Mouse (Mus musculus) CH12.LX (cell line): ENCODE data around the gene Fgfr2. TPM values are rescaled to one million over a fixed set of nuclear protein-coding genes. Genes with fewer than 3 reads are reported as not detected.
A peak's percentile ranks its signal among the peaks of the same experiment; 100 is the strongest.

Experiments
- DNase-seq: peaks from one replicate; pipeline ENCODE4 v3.0.0-alpha.2; 2013; ENCODE audit errors: extremely low read depth
- H3K27ac ChIP-seq: 2 replicates; pipeline ENCODE4 v1.5.1; 2012; ENCODE audit warnings: low read depth, mild to moderate bottlenecking, control low read depth, moderate library complexity; ENCODE audit not compliant: insufficient read depth
- H3K27me3 ChIP-seq: replicated peaks from 2 replicates; pipeline ENCODE3; 2012; ENCODE audit warnings: inconsistent platforms
- H3K36me3 ChIP-seq, 2 experiments: replicated peaks in 1 of 2; 2 replicates each; pipeline versions ENCODE3 to v1.6.1; 2012; ENCODE audit warnings: inconsistent platforms in 1 of 2, low read length in 1 of 2, mild to moderate bottlenecking in 1 of 2, mixed read lengths in 1 of 2, moderate library complexity in 1 of 2; ENCODE audit not compliant: control insufficient read depth in 1 of 2, insufficient read depth in 1 of 2
- H3K4me1 ChIP-seq, 2 experiments: 2 replicates each; pipeline ENCODE4 v1.6.1; 2012; ENCODE audit warnings: inconsistent platforms in 1 of 2, moderate library complexity in 1 of 2; ENCODE audit not compliant: insufficient read depth in 2 of 2, control insufficient read depth in 1 of 2
- H3K4me2 ChIP-seq: 2 replicates; pipeline ENCODE4 v1.6.1; 2012; ENCODE audit warnings: low read depth, mild to moderate bottlenecking, control low read depth; ENCODE audit not compliant: poor library complexity, insufficient read depth, severe bottlenecking
- H3K4me3 ChIP-seq, 3 experiments: fragments of 150-350 bp in 1 of 3; sonication (generic) in 1 of 3; replicated peaks in 1 of 3; 2 replicates each; pipeline versions ENCODE3 to v1.5.1; 2011 to 2012; ENCODE audit warnings: low read depth in 2 of 3, low read length in 2 of 3, mild to moderate bottlenecking in 2 of 3, moderate library complexity in 2 of 3, control low read depth in 1 of 3, improper control_type of control experiment in 1 of 3, inconsistent platforms in 1 of 3, mixed read lengths in 1 of 3; ENCODE audit not compliant: poor library complexity in 1 of 3
- H3K79me2 ChIP-seq: replicated peaks from 2 replicates; pipeline ENCODE4 v1.6.1; 2012; ENCODE audit warnings: mild to moderate bottlenecking, moderate library complexity; ENCODE audit not compliant: control insufficient read depth, poor library complexity, insufficient read depth, severe bottlenecking; ENCODE audit errors: extremely low read depth
- H3K9ac ChIP-seq: 2 replicates; pipeline ENCODE4 v1.6.1; 2012; ENCODE audit warnings: low read depth, mild to moderate bottlenecking, control low read depth, moderate library complexity; ENCODE audit not compliant: insufficient read depth
- H3K9me3 ChIP-seq: replicated peaks from 2 replicates; pipeline ENCODE3; 2012; ENCODE audit warnings: low read length, inconsistent platforms, mixed read lengths
- BHLHE40 ChIP-seq: IDR thresholded peaks from 2 replicates; pipeline ENCODE4 v1.6.1; 2011; ENCODE audit warnings: mild to moderate bottlenecking, low read depth, low read length, improper control_type of control experiment
- CTCF ChIP-seq, 2 experiments: IDR thresholded peaks in 1 of 2; conservative IDR thresholded peaks in 1 of 2; 2 replicates each; pipeline ENCODE4 v1.5.1; 2011 to 2012; ENCODE audit warnings: low read depth in 2 of 2, low read length in 2 of 2, improper control_type of control experiment in 1 of 2, inconsistent platforms in 1 of 2, mild to moderate bottlenecking in 1 of 2, moderate library complexity in 1 of 2
- ELF1 ChIP-seq: IDR thresholded peaks from 2 replicates; pipeline ENCODE4 v1.6.1; 2014; ENCODE audit warnings: low read depth, mild to moderate bottlenecking, inconsistent platforms, low read length, improper control_type of control experiment
- EP300 ChIP-seq: IDR thresholded peaks from 2 replicates; pipeline ENCODE4 v1.6.1; 2011; ENCODE audit warnings: low read length, improper control_type of control experiment
- ETS1 ChIP-seq: conservative IDR thresholded peaks from 2 replicates; pipeline ENCODE4 v1.6.1; 2012; ENCODE audit warnings: low read depth, mild to moderate bottlenecking, inconsistent platforms, low read length, improper control_type of control experiment, moderate library complexity
- HCFC1 ChIP-seq: IDR thresholded peaks from 2 replicates; pipeline ENCODE4 v1.6.1; 2012; ENCODE audit warnings: low read depth, mild to moderate bottlenecking, inconsistent platforms, low read length, improper control_type of control experiment
- IRF4 ChIP-seq: IDR thresholded peaks from 2 replicates; pipeline ENCODE4 v1.6.1; 2014; ENCODE audit warnings: low read depth, mild to moderate bottlenecking, inconsistent platforms, low read length, improper control_type of control experiment
- JUN ChIP-seq: IDR thresholded peaks from 2 replicates; pipeline ENCODE4 v1.6.1; 2011; ENCODE audit warnings: low read depth, mild to moderate bottlenecking, low read length, improper control_type of control experiment, moderate library complexity; ENCODE audit not compliant: insufficient read depth
- JUND ChIP-seq: conservative IDR thresholded peaks from 2 replicates; pipeline ENCODE4 v1.6.1; 2011; ENCODE audit warnings: low read depth, low read length, improper control_type of control experiment
- MAFK ChIP-seq: IDR thresholded peaks from 2 replicates; pipeline ENCODE4 v1.6.1; 2011; ENCODE audit warnings: low read length, improper control_type of control experiment; ENCODE audit not compliant: insufficient replicate concordance
- MAX ChIP-seq: IDR thresholded peaks from 2 replicates; pipeline ENCODE4 v1.6.1; 2011; ENCODE audit warnings: low read length, improper control_type of control experiment
- MAZ ChIP-seq: IDR thresholded peaks from 2 replicates; pipeline ENCODE4 v1.6.1; 2012; ENCODE audit warnings: low read depth, mild to moderate bottlenecking, inconsistent platforms, low read length, improper control_type of control experiment, moderate library complexity
- MEF2A ChIP-seq: IDR thresholded peaks from 2 replicates; pipeline ENCODE4 v1.6.1; 2014; ENCODE audit warnings: low read depth, mild to moderate bottlenecking, inconsistent platforms, low read length, improper control_type of control experiment, borderline replicate concordance
- MXI1 ChIP-seq: IDR thresholded peaks from 2 replicates; pipeline ENCODE4 v1.6.1; 2011; ENCODE audit warnings: mild to moderate bottlenecking, low read depth, low read length, improper control_type of control experiment
- MYC ChIP-seq: IDR thresholded peaks from 2 replicates; pipeline ENCODE4 v1.6.1; 2011; ENCODE audit warnings: low read depth, mild to moderate bottlenecking, improper control_type of control experiment, low read length
- NELFE ChIP-seq: IDR thresholded peaks from 2 replicates; pipeline ENCODE4 v1.6.1; 2011; ENCODE audit warnings: low read depth, low read length, improper control_type of control experiment
- PAX5 ChIP-seq: IDR thresholded peaks from 2 replicates; pipeline ENCODE4 v1.6.1; 2012; ENCODE audit warnings: low read length, inconsistent platforms, mixed read lengths
- POLR2AphosphoS2 ChIP-seq: IDR thresholded peaks from 2 replicates; pipeline ENCODE4 v1.6.1; 2011; ENCODE audit warnings: low read depth, low read length, improper control_type of control experiment
- RAD21 ChIP-seq: IDR thresholded peaks from 2 replicates; pipeline ENCODE4 v1.6.1; 2011; ENCODE audit warnings: low read depth, mild to moderate bottlenecking, low read length, improper control_type of control experiment, moderate library complexity
- SMC3 ChIP-seq: IDR thresholded peaks from 2 replicates; pipeline ENCODE4 v1.6.1; 2011; ENCODE audit warnings: low read depth, low read length, improper control_type of control experiment
- TBP ChIP-seq: conservative IDR thresholded peaks from 2 replicates; pipeline ENCODE4 v1.6.1; 2011; ENCODE audit warnings: low read depth, low read length, improper control_type of control experiment
- TCF12 ChIP-seq: IDR thresholded peaks from 2 replicates; pipeline ENCODE4 v1.6.1; 2014; ENCODE audit warnings: low read depth, mild to moderate bottlenecking, inconsistent platforms, low read length, improper control_type of control experiment
- USF1 ChIP-seq: IDR thresholded peaks from 2 replicates; pipeline ENCODE4 v1.6.1; 2014; ENCODE audit warnings: low read depth, mild to moderate bottlenecking, inconsistent platforms, low read length, improper control_type of control experiment
- ZC3H11A ChIP-seq: IDR thresholded peaks from 2 replicates; pipeline ENCODE4 v1.6.1; 2012; ENCODE audit warnings: low read depth, mild to moderate bottlenecking, inconsistent platforms, low read length, improper control_type of control experiment
- ZKSCAN1 ChIP-seq: IDR thresholded peaks from 2 replicates; pipeline ENCODE4 v1.6.1; 2012; ENCODE audit warnings: low read depth, inconsistent platforms, low read length, improper control_type of control experiment, borderline replicate concordance
- ZMIZ1 ChIP-seq: IDR thresholded peaks from 2 replicates; pipeline ENCODE4 v1.6.1; 2012; ENCODE audit warnings: low read depth, mild to moderate bottlenecking, inconsistent platforms, low read length, improper control_type of control experiment
- ZNF384 ChIP-seq: IDR thresholded peaks from 2 replicates; pipeline ENCODE4 v1.6.1; 2012; ENCODE audit warnings: low read depth, low read length, improper control_type of control experiment, inconsistent platforms
- dilution Hi-C: fragments of 300-500 bp; cut with MboI; formaldehyde crosslinking; loops from 2 replicates; pipeline ENCODE4 v1.14.3; 2020; ENCODE audit warnings: low sequenced_read_pairs; ENCODE audit not compliant: extremely low pct_unique_long_range_greater_than_20kb, extremely low pct_ligation_motif_present
- in situ Hi-C: fragments of 300-500 bp; cut with MboI; formaldehyde crosslinking; loops from 3 replicates; pipeline ENCODE4 v1.14.3; 2019; ENCODE audit warnings: low sequenced_read_pairs, low pct_ligation_motif_present, low pct_unique_long_range_greater_than_20kb, mixed read lengths
- polyA plus RNA-seq: library from polyadenylated mRNA; unstranded; fragments of >175 nt; gene quantifications from 2 replicates; pipeline ENCODE4 v1.2.1, GENCODE M21; 2012; ENCODE audit warnings: low read depth; ENCODE audit not compliant: insufficient read length
- total RNA-seq, 2 experiments: library from RNA; depleted of rRNA; stranded (reverse); fragments of 300-350 nt in 1 of 2; fragments of >200 nt in 1 of 2; gene quantifications; 2 replicates each; pipeline ENCODE4 v1.2.3; 2012 to 2014

Gene Fgfr2
- total and polyA plus RNA-seq, 3 experiments = not detected

DNA sequence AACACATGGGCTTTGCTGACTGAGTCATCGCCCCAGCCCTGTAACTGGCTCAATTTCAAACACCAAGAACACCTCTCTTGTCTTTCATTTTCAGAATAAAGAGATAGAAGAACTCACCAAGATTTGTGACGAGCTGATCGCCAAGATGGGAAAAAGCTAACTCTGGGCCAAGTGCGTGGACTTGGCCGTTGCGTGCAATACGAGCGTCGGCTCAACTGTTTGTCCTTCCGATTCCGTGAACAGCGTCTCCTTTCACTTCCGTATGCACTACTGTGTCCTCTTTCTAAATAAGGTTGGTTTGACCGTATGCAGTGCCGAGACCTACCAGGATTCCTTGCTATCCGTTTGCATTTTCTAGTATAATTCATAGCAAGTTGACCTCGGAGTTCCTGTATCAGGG, 2359.0 kb downstream of the Fgfr2 start:
- H3K4me2 ChIP-seq = no peak overlapping the region; the same call in 1 of the 2 replicates
- peaks cover 25% of the 10 kb centered on the region for H3K27me3 ChIP-seq
- dilution Hi-C loops = no loop called here
- H3K9me3 ChIP-seq = peaks cover 2% of the 10 kb centered on the region
- DNase-seq = no peak
- H3K4me1 ChIP-seq = peaks cover 4 to 22% of the 10 kb centered on the region in 2 experiments
- in situ Hi-C loops = no loop called here
- H3K9ac ChIP-seq = no peak overlapping the region
- no peaks in the 10 kb centered on the region for H3K79me2 ChIP-seq
- TF ChIP-seq PAX5 (no peak), SMC3 (no peak), MAZ (no peak), POLR2AphosphoS2 (no peak), ETS1 (no peak), MXI1 (no peak), MYC (no peak), USF1 (no peak), MEF2A (no peak), ZMIZ1 (no peak), MAFK (no peak), CTCF (conservative IDR thresholded peaks at IDR 0.05 in 1 of 2, IDR thresholded peaks at IDR 0.05 in 1 of 2; ENCODE audit: low read depth in 2 of 2, low read length in 2 of 2) (no peak), JUND (no peak), ELF1 (no peak)
- TF ChIP-seq, all 38 proteins: peak for 0
- H3K27ac ChIP-seq = no peak overlapping the region
- no peaks in the 10 kb centered on the region for H3K36me3 ChIP-seq
- no peak overlapping the region for H3K4me3 ChIP-seq

DNA sequence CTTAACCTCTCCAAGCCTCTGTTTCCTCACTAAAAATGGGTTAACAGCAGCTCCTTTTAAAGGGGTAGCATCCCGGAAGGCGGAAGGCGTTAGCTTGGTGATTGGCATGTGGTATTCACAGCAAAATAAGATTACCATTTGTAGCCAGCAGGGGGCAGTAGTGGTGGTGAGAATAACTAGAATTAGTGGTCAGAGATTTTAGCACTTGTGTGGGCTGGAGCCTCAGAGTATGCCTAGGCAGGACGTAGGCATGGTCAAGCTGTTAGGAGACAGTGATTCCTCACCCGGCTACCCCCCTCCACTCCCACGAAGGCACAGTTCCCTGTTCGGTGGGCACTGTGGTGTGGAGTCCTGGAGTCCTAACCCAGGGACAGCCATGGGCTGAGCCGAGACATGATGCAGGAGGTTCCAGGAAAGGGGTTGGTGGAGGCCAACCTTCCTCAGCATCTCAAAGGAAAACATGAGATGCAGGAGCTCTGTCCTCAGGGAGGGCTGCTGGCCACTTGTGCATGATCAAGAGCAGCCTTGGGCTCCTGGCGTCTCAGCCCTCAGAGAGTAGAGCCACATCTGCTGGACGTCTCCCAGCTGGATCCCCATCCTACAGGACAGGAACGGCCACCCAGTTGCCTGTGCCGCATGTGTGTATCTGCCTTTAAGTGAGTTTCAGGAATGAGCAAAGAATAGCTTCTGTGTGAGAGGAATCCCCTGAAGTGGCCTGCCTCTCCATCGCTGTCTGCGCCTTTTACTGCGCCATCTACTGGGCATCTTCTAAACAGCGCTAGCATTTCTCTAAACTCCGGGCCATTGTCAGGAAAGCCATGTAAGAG, 2360.9 kb downstream of the Fgfr2 start:
- no peak overlapping the region for H3K4me3 ChIP-seq
- peaks cover 4 to 22% of the 10 kb centered on the region in 2 experiments for H3K4me1 ChIP-seq
- no peak overlapping the region for H3K9ac ChIP-seq
- peak; percentile 68 for DNase-seq
- dilution Hi-C loops (no loop called here), in situ Hi-C loops (no loop called here)
- H3K4me2 ChIP-seq = no peak overlapping the region
- H3K79me2 ChIP-seq = no peaks in the 10 kb centered on the region
- H3K27me3 ChIP-seq = peaks cover 27% of the 10 kb centered on the region
- no peaks in the 10 kb centered on the region for H3K36me3 ChIP-seq
- peak; percentile 57 to 84 for TF ChIP-seq CTCF (conservative IDR thresholded peaks at IDR 0.05 in 1 of 2, IDR thresholded peaks at IDR 0.05 in 1 of 2; ENCODE audit: low read depth in 2 of 2, low read length in 2 of 2)
- no peak for TF ChIP-seq EP300
- no peak for TF ChIP-seq TCF12
- TF ChIP-seq ZKSCAN1 = no peak
- no peak for TF ChIP-seq ZMIZ1
- TF ChIP-seq TBP = no peak
- TF ChIP-seq IRF4 = no peak
- no peak for TF ChIP-seq ZNF384
- no peak for TF ChIP-seq BHLHE40
- no peak for TF ChIP-seq JUN
- TF ChIP-seq SMC3 = peak; percentile 74
- TF ChIP-seq ZC3H11A = no peak
- 0 out of 2 replicates have a peak, but pooled peaks have one; percentile 18 for TF ChIP-seq ELF1
- TF ChIP-seq RAD21 = peak; percentile 34
- no peak for TF ChIP-seq MYC
- TF ChIP-seq MAX = no peak
- TF ChIP-seq HCFC1 = no peak
- no peak for TF ChIP-seq PAX5
- TF ChIP-seq NELFE = peak; percentile 16; the same call in 1 of the 2 replicates
- H3K9me3 ChIP-seq = no peaks in the 10 kb centered on the region
- no peak overlapping the region for H3K27ac ChIP-seq
